Mouse (Mus musculus): Measurements from ENCODE around the gene Akap3.

GRCm38 (mm10) chr6:126914928-126915327 is 62.0 kb downstream of the Akap3 start:
- TF ChIP-seq ZC3H11A (IDR thresholded peaks at IDR 0.05; ENCODE audit: borderline replicate concordance, low read depth, low read length) (no peak), CHD2 (IDR thresholded peaks at IDR 0.05; ENCODE audit: low read depth, low read length) (no peak), HCFC1 (IDR thresholded peaks at IDR 0.05; ENCODE audit: borderline replicate concordance, insufficient read depth, low read length) (no peak)

Measured in ES-E14 (cell line).